Mouse (Mus musculus) lung, postnatal 10 days (tissue): ENCODE measurements around the gene Bcl9l.

Experiments used
- DNase-seq: peaks from one replicate; pipeline ENCODE4 v3.0.0; 2021

Gene Bcl9l

DNA sequence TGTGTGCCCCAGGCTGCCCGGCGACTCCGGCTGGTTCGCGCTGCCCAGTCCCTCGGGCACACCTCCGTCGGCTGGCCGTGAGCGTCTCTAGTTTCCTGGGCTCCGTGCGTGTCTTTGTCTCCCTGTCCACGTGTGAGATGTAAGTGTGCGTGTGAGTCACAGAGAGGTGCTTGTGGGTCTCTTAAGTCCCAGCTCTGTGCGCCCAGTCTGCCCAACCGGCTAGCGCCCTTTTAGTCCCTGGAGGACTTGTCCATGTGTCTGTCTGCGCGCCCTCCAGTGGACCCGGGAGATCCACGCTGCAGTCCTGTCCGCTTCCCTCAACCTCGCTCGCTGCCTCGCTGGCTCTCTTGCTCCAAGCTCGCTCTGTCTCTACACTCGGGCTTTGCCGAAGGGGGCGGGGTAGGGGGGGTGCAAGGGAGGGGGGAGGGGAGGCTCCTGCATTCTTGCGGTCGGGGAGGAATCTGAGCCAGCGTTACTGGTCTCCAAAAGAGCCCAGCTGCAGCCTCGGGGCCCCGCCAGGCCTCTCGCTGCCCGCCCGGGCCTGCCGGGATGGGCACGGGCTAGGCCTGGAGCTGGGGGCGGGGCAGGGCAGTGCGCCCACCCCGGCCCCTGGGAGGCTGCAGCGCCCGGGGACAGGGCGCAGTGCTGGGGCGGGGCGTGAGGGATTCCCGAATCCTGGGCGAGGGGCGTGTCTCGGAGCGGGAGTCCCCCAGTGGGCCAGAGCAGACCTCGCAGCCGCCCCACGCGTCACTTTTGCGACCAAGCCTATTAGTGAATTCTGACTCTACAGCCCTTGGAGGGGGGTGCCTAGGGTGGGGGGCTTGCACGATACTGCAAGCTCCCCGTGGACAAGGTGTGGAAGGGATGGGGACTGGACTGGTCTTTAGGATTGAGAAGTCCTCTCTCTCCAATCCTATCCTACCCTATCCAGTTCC is 16.1 kb downstream of the Bcl9l start:
- peak; percentile 93 for DNase-seq

DNA sequence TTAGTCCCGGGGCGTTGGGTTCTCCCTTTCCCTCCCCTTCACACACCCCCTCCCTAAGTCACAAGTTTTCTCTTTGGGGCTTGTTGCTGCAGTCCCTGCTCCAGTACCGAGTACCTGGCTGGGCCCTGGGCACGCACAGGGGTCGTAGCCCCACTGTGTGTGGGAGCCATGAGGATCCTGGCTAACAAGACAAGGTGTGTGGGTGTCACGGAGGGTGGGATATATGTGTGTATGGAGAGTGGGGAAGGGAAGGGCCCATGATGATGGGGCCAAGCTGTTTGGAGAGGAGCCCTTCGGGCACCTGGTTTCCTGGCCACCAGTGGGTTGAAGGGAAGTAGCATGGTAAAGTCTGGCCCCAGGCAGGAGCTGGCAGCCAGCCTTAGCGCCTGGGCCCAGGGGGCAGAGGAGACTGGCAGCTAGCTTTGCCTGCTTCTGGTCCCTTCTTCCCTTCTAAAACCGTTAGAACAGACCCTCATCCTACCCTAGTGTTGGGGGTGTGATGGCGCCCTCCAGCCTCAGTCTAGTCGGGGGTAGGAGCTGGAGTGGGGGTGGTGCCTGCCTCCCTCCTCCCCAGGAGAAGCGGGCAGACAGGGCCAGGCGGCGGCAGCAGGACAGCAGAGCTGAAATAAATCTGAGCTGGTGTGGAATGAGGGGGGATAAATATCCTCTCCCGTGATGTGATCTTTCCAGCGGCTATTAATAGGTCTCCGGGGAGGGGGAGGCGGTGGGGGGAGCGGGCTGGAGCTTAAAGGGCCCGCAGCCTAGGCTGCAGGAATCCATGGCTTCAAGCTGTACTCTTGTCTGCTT is 16.9 kb downstream of the Bcl9l start:
- DNase-seq, result peak; percentile 77

GRCm38 (mm10) chr9:44500163-44500533 is 17.5 kb downstream of the Bcl9l start:
- no peak for DNase-seq

DNA sequence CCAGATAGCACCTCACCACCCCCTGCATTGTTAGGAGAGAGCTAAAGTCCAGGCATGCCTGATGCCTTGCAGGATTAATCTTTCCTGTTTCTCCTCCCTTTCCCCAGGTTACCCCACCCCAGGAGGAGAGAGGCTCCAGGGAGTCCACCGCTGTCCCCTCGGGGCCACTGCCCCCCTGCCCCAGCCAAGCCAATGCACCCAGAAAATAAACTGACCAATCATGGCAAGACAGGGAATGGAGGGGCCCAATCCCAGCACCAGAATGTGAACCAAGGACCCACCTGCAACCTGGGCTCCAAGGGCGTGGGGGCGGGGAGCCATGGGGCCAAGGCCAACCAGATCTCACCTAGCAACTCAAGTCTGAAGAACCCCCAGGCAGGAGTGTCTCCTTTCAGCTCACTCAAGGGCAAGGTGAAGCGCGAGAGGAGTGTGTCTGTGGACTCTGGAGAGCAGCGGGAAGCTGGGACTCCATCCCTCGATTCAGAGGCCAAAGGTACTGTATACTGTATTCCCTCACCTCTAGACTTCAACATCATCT is 18.1 kb downstream of the Bcl9l start:
- peak; percentile 10 for DNase-seq

DNA sequence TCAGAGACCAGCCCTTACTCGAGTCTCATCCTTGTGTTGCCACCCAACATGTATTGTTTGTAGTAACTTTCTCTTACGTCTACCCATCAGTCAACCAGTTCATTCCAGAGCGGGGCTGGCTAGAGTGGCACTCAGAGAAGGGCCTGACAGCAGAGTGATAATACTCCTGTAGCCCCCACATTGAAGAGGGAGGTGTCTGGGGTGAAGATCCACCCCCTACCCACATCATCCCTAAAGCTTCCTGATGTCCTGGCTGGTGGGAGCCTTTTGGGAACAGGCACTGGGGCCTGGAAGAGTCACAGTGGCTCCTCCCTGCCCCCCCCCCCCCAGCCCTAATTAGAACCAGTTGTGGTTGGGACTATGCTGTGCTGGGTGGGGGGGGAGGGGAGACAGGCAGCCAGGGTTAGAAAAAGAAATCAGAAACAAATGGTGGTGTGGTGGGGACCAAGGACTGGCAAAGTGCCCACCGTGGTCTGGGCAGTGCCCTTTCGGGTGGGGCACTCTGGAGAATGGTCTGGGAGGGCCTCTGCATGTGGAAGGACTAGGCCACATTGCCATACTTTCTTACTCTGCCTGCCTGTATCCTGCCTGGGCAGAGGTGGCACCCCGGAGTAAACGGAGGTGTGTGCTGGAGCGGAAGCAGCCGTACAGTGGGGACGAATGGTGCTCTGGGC is 18.7 kb downstream of the Bcl9l start:
- DNase-seq, result peak; percentile 34

- DNase-seq, result peak; percentile 89
These were observed 19.4 kb downstream of the Bcl9l start for GRCm38 (mm10) chr9:44502006-44502405.

GRCm38 (mm10) chr9:44504893-44505823 is 22.5 kb downstream of the Bcl9l start:
- DNase-seq, result no peak

- peak; percentile 48 for DNase-seq
These were observed 23.3 kb downstream of the Bcl9l start for GRCm38 (mm10) chr9:44505824-44506467.

- no peak for DNase-seq
These were observed 23.9 kb downstream of the Bcl9l start for GRCm38 (mm10) chr9:44506566-44506965.

DNA sequence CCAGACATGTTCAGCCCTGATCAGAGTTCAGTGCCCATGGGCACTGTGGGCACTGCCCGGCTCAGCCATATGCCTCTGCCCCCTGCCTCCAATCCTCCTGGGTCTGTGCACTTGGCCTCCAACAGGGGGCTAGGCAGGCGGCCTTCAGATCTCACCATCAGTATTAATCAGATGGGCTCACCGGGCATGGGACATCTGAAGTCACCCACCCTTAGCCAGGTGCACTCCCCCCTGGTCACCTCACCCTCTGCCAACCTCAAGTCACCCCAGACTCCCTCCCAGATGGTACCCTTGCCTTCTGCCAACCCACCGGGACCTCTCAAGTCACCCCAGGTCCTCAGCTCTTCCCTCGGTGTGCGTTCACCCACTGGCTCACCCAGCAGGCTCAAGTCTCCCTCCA is 24.7 kb downstream of the Bcl9l start:
- DNase-seq, result no peak

DNA sequence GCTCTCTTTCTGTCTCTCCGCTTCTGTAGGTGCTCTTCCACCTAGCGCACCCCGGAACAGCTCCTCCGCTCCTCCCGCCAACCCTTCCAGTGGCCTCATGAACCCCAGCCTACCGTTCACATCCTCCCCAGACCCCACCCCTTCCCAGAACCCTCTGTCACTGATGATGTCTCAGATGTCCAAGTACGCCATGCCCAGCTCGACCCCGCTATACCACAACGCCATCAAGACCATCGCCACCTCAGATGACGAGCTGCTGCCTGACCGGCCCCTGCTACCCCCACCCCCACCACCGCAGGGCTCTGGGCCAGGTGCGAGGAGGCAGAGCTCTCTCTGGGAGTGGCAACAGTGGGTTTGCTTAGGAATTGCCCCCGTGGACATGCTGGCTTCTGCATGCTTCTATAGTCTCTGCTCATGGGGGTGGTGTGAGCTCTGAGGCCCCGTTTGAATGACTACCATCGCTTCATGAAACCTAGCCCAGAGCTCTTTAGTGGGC is 25.5 kb downstream of the Bcl9l start:
- DNase-seq, result no peak

DNA sequence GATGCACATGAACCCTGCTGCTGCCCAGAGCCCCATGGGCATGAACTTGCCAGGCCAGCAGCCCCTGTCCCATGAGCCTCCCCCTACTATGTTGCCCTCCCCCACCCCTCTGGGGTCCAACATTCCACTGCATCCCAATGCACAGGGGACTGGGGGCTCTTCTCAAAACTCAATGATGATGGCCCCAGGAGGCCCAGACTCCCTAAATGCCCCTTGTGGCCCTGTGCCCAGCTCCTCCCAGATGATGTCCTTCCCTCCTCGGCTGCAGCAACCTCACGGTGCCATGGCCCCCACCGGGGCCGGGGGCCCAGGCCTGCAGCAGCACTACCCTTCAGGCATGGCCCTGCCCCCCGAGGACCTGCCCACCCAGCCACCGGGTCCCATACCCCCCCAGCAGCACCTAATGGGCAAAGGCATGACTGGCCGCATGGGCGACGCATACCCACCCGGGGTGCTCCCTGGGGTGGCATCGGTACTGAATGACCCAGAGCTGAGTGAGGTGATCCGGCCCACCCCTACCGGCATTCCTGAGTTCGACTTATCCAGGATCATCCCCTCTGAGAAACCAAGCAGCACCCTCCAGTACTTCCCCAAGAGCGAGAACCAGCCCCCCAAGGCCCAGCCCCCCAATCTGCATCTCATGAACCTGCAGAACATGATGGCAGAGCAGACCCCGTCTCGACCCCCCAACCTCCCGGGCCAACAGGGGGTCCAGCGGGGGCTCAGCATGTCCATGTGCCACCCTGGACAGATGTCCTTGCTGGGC is 26.3 kb downstream of the Bcl9l start:
- peak; percentile 36 for DNase-seq

GRCm38 (mm10) chr9:44509487-44510354 is 27.1 kb downstream of the Bcl9l start:
- DNase-seq, result peak; percentile 96

DNA sequence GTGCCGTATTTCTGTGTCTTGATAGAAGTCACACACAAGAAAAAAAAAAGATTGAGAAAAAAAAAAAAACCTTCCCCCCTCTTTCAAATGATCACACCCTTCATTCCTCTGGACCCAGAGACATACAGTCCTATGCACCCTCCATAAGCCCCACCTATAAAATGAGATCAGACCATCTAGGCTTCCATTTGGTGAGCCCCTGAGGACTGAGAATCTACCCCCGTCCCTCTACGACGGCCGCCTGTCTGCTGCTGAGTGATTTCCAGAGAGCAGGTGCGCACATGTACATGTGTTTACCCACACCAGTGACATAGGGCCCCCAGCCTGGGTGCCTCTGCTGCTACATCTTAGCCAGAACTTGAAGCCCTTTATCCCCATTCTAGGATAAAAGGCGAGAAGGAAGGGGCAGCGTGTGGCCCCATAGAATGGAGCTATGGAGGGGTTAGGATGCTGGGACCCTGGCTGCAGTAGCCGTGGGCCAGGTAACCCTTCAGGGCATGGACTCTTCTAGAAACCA is 27.8 kb downstream of the Bcl9l start:
- DNase-seq, result no peak

GRCm38 (mm10) chr9:44510872-44511601 is 28.4 kb downstream of the Bcl9l start:
- DNase-seq, result peak; percentile 67

- DNase-seq, result no peak
These were observed 29.5 kb downstream of the Bcl9l start for GRCm38 (mm10) chr9:44511935-44512716.

DNA sequence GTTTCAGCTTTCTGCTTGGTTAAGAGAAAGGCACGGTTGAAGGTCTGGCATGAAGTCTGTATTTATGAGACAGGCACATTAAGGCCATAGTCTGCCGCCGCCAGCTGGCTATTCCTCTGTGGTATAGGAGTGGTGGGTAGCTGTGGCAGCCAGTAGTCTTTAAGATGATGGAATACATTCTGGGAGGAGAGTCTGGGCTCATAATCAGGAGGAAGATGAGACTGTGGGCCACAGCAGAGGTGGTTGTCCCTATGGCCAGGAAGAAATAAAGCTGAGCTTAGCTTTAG is 30.0 kb downstream of the Bcl9l start:
- no peak for DNase-seq

DNA sequence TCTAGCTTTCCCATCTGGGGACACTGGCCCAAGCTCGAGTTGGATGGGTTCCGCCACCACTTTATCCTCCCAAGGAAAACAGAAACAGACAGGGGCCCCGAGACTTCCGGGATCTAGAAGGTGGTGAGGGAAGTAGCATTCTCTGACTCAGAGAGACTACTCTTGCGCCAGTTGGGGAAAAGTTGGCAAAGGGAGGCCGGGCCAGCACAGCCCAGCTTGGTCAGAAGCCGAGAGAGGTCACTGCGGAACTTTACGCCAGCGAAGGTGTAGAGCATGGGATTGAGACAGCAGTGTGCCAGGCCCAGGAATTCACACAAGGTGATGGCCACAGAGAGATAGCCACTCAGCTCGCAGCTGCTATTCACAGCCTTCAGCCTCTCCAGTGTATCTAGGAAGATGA is 30.5 kb downstream of the Bcl9l start:
- no peak for DNase-seq
